Mouse (Mus musculus) thymus, postnatal 10 days (tissue): ENCODE measurements around the gene Adamts2.

Experiments used
- DNase-seq, 2 experiments: peaks; one replicate each; pipeline ENCODE4 v3.0.0; 2021; ENCODE audit warnings: low spot score in 2 of 2

Adamts2 gene

GRCm38 (mm10) chr11:50733146-50733545 lies 131.3 kb downstream of the Adamts2 start:
- no peak for DNase-seq

DNA sequence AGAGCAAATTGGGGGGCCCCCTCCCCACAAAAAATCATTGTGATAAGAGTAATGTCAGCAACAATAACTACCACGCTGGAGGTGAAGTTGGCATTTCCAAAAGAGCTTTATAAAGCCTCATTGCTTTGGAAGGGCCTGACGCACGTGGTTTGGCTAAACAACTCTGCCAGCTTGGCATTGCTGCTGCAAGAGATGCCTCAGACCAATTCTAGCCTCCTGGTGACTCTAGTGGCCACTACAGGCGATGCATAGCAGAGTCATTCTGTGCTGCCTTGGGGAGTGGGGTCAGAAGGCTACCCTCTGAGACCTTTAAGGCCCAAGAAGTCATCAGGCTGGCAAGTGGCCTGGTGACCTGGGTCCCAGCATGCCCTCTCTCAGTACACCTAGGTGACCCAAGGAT lies 132.2 kb downstream of the Adamts2 start:
- DNase-seq = no peak

DNA sequence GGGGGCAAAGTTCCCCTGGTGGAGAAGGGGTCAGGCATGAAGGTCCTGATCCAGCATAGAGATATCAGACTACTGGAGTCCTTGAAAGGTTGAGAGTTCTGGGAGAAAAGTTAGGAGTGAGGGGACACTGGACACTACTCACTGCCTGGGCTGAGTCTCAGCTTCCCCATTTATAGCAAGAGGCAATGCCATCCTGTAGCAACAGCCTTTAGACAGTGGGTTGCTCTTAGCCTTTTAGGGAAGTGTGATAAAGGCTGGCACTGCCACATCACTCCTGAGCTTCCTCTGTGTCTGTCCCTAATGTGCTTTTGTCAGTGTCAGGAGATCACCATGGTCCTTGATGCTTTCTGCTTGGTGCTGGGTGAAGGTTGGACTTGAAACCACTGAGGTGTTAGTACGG lies 134.7 kb downstream of the Adamts2 start:
- DNase-seq = no peak

GRCm38 (mm10) chr11:50738436-50738835 lies 136.6 kb downstream of the Adamts2 start:
- DNase-seq = no peak

GRCm38 (mm10) chr11:50739453-50739852 lies 137.6 kb downstream of the Adamts2 start:
- no peak for DNase-seq

- DNase-seq = no peak
Observed at GRCm38 (mm10) chr11:50742146-50742545, 140.3 kb downstream of the Adamts2 start.

DNA sequence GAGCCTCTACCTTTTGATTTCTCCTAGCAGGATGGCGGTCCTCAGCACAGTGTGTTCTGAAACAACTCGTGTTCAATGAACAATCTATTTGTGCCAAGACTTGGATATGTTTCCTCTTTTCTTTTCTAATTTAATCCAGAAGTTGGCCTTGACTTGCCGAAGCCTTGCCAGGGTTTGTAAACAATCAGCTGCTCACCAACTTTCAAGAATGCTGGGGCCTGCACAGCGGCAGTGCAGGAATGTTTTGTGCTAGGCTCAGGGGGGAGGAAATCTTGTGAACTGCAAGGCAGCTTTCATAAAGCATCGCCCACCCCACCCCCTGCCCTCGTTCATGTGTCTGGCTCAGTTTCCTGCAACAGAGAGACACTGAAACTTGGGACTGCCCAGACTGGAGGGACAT lies 143.1 kb downstream of the Adamts2 start:
- DNase-seq = no peak

- no peak for DNase-seq
Observed at GRCm38 (mm10) chr11:50746508-50746907, 144.6 kb downstream of the Adamts2 start.

DNA sequence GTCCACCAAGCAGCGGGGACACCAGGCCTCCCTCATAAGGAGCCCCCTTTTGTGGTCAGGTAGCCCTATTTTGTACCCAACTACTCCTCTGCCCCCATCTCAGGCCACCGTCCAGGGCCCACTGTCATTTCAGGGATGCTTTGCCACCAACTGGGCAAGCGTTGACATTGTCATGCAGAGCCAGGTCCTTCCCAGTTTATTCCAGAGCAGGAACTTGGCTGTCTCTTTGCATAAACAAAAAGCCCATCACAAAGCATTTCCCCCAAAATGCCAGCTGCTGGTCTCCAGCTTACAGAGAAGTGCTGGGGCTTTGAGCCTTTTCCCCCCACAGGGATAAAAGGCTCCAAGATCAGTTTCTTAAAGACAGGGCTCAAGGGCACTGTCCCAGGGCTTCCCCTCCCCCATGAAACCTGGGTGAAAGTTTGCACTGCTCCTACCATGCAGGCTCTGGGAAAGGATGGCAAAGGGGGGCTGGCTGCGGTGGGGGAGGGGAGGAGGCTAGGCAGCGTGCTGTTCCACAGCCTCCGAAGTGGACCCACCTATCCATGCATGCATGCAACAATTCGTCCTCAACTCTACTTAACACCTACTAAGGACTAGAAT lies 149.2 kb downstream of the Adamts2 start:
- no peak for DNase-seq

GRCm38 (mm10) chr11:50757741-50758140 lies 155.9 kb downstream of the Adamts2 start:
- no peak for DNase-seq

- no peak for DNase-seq
Observed at GRCm38 (mm10) chr11:50766461-50766860, 164.6 kb downstream of the Adamts2 start.

DNA sequence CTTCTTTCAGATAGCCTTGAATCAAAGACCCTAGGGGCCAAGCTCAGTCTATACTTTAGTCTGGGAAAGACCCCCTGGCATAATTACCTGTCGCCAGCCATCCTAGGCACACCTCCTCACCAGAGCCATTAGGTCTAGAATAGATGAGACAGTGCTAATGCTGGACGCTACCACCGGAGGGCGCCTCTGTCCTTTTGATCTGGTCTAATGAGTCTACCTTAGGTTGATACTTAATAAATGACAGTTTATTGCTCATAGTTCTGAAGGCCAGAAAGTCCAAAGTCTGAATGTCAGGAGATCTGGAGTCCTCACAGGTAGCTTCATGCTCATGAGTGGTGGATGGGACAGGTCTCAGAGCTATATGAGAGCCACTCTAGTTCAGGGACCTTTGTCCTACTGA lies 165.2 kb downstream of the Adamts2 start:
- peak; percentile 7 to 46 for DNase-seq

DNA sequence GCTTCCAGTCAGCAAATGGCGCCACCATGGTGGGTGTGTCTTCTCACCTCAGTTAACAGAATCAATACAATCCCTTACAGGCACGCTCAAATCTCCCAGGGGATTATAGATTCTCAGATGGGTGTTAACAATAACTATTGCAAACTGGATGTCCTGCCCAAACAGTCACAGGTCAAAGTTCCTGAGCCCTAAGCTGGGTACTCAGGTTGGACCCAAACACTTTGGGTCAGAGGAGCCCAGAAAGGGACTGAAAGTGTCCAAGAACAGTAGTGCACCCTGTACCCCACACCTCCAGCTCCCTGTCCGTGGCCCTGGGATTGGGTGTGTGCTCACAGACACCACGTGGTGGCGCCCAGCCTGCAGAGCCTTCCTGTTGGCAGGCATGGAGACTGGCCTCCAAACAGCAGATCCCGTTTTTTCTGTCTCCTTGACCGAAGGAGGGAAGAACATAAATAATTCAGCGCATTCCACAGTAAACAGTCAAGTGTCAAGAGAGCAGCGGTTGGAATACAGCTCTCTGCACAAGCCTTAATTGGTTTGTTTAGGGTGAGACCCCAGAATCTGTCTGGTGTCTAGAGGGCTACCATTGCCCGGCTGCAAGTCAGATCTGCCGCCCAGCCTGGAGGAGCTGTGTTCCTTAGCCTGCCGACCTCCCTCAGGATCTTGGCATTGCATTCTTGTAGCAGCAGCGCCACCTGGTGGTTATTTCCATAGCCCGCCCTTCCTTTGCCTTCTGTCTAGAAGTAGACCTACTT lies 167.3 kb downstream of the Adamts2 start:
- DNase-seq = peak; percentile 43 to 82

DNA sequence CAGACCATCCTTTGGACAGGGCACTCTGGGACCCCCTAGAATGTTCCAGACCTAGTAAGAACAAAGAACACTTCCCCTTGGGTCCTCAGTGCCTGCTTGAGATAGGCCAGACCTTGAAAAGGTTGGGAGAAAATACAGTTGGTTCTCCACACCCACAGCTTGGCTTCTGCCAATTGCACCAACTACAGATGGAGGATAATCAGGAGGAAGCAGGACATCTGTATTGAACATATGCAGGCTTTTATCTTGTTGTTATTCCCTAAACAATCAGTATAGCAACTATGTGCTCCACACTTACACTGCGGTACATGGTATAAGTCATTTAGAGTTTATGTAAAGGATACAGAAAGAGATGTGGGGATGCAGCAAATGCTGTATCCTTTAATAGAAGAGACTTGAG lies 169.1 kb downstream of the Adamts2 start:
- DNase-seq = no peak

GRCm38 (mm10) chr11:50797674-50798073 lies 195.8 kb downstream of the Adamts2 start:
- no peak for DNase-seq

GRCm38 (mm10) chr11:50798836-50799235 lies 197.0 kb downstream of the Adamts2 start:
- DNase-seq = no peak

DNA sequence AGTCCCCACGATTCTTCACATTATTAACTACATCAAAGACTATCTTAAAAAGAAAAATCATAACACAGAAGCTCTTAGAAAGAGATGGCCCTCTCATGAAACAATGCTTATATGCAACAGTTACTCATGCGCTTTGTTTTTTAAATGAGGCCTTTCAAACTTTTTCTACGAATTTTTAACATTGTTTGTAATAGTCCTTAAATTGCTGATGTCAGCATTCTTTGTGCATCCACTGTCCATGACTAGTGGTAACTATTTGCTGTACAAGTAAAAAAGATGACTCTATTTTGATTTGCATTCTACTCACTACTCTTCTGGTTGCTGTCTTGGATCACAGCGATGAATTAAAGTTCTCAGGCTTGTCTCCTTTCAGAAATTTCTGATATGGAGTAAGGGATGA lies 212.3 kb downstream of the Adamts2 start:
- no peak for DNase-seq

DNA sequence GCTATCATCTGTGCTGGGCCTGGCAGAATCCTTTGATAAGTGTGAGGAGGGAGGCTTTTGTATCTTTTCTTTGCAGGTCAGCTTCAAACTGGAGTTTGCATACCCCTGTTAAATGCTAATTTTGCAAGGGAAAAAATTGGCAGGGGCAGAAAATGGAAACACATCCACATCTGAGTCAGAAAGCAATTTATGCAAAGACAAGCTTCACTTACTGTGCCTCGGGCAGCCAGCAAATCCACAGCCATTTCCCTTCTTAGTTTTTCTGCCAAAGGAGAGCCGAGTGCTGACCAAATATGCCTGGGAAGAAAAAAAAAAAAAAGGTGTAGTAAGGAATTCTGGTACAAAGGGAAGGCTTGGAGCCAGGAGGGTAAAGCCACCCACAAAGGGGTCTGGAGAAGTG lies 224.3 kb downstream of the Adamts2 start:
- no peak for DNase-seq

- DNase-seq = peak; percentile 79 to 85
Observed at GRCm38 (mm10) chr11:50827010-50827953, 225.4 kb downstream of the Adamts2 start, which contains the start of gene Zfp354c. Gene Zfp354c (minus strand): TSS chr11:50827724.

GRCm38 (mm10) chr11:50835727-50836126 lies 233.8 kb downstream of the Adamts2 start:
- DNase-seq = peak in 1 of 2 experiments; percentile 49

- peak; percentile 81 to 92 for DNase-seq
Observed at GRCm38 (mm10) chr11:50841023-50841735, 239.3 kb downstream of the Adamts2 start, which contains the start of gene Zfp879. Gene Zfp879 (minus strand): TSS chr11:50841552.

GRCm38 (mm10) chr11:50845951-50846350 lies 244.1 kb downstream of the Adamts2 start:
- no peak for DNase-seq
